9 mouse cellular contexts compared by ENCODE assay signal in genomic region chr11:5058783-5059182, GRCm38 (mm10). TPM values are rescaled to one million over a fixed set of nuclear protein-coding genes. Genes with fewer than 3 reads are reported as not detected.
A peak's percentile ranks its signal among the peaks of the same experiment; 100 is the strongest.
DNase-seq lines count a peak whose midpoint lies in the region; ATAC-seq lines count a peak whose summit lies in the region.
"Had no signal": no experiment of that assay in that cellular context is flagged by ENCODE, and none has a peak within 500 bp of the region (broad histone marks: within the 10 kb centered on the region; RNA-seq: fewer than 3 reads in every experiment).

No protein-coding gene starts in this region.

- peaks cover 58% of the 10 kb centered on the region for H3K4me1 ChIP-seq in heart, embryonic 12.5 days (replicated peaks)
- H3K4me1 ChIP-seq in limb, embryonic 12.5 days (replicated peaks) = peaks cover 71% of the 10 kb centered on the region
- H3K4me1 ChIP-seq in limb, embryonic 10.5 days = peaks cover 66% of the 10 kb centered on the region
- H3K4me1 ChIP-seq in embryonic facial prominence, embryonic 13.5 days = peaks cover 57% of the 10 kb centered on the region

- no peak overlapping the region for H3K9ac ChIP-seq in heart, embryonic 12.5 days
- no peak overlapping the region for H3K9ac ChIP-seq in limb, embryonic 12.5 days (replicated peaks)
- H3K9ac ChIP-seq in embryonic facial prominence, embryonic 13.5 days = no peak overlapping the region

- peak overlapping the region; percentile 54 for H3K4me3 ChIP-seq in heart, embryonic 12.5 days
- peak overlapping the region; percentile 51 for H3K4me3 ChIP-seq in limb, embryonic 12.5 days (replicated peaks)
- no peak overlapping the region for H3K4me3 ChIP-seq in limb, embryonic 10.5 days
- H3K4me3 ChIP-seq in embryonic facial prominence, embryonic 13.5 days = no peak overlapping the region

- ATAC-seq in heart, embryonic 12.5 days (ENCODE audit: insufficient number of reproducible peaks, low FRiP score) = no peak
- ATAC-seq in limb, embryonic 12.5 days (ENCODE audit: insufficient number of reproducible peaks, insufficient read depth, low FRiP score, low TSS enrichment, low read depth) = no peak
- ATAC-seq in embryonic facial prominence, embryonic 13.5 days (ENCODE audit: insufficient number of reproducible peaks, insufficient read depth, low FRiP score, low TSS enrichment, low read depth) = no peak

- 37% methylated on average over 9 of the region's 9 CpGs for WGBS in heart, embryonic 12.5 days
- 29% methylated on average over 9 of the region's 9 CpGs for WGBS in limb, embryonic 12.5 days
- 27% methylated on average over 9 of the region's 9 CpGs for WGBS in limb, embryonic 10.5 days
- 30% methylated on average over 9 of the region's 9 CpGs for WGBS in embryonic facial prominence, embryonic 13.5 days

- H3K27me3 ChIP-seq in heart, embryonic 12.5 days (replicated peaks) = peaks cover 87% of the 10 kb centered on the region
- H3K27me3 ChIP-seq in limb, embryonic 12.5 days = peaks cover 96% of the 10 kb centered on the region
- H3K27me3 ChIP-seq in limb, embryonic 10.5 days (ENCODE audit: low read depth, poor library complexity, severe bottlenecking) = peaks cover 96% of the 10 kb centered on the region
- H3K27me3 ChIP-seq in embryonic facial prominence, embryonic 13.5 days = peaks cover 90% of the 10 kb centered on the region

- DNase-seq in heart, adult 9 months (ENCODE audit: low spot score in 2 of 2) = no peak
- DNase-seq in limb, embryonic 10.5 days (ENCODE audit: low spot score) = no peak
- DNase-seq in CD4-positive helper T cell, adult 2 months (ENCODE audit: low read depth, low spot score) = peak; percentile 24
- DNase-seq in c-Kit-positive CD71-positive TER-119-positive erythroid progenitor cells, embryonic 14.5 days (ENCODE audit: low spot score) = no peak
- DNase-seq in ovary, adult 18-20 months (ENCODE audit: low spot score) = no peak
- DNase-seq: cerebellum, adult 11 months had no signal

- H3K27ac ChIP-seq in heart, embryonic 12.5 days (ENCODE audit: poor library complexity, severe bottlenecking) = no peak overlapping the region
- H3K27ac ChIP-seq in limb, embryonic 12.5 days = no peak overlapping the region
- no peak overlapping the region for H3K27ac ChIP-seq in limb, embryonic 10.5 days
- no peak overlapping the region for H3K27ac ChIP-seq in embryonic facial prominence, embryonic 13.5 days

- peak overlapping the region; percentile 90; the same call in 1 of the 2 replicates for H3K4me2 ChIP-seq in heart, embryonic 12.5 days
- H3K4me2 ChIP-seq in limb, embryonic 12.5 days = peak overlapping the region; percentile 91
- peak overlapping the region; percentile 94; the same call in 1 of the 2 replicates for H3K4me2 ChIP-seq in embryonic facial prominence, embryonic 13.5 days

- no peaks in the 10 kb centered on the region for H3K9me3 ChIP-seq in heart, embryonic 12.5 days (replicated peaks)
- no peaks in the 10 kb centered on the region for H3K9me3 ChIP-seq in limb, embryonic 12.5 days
- no peaks in the 10 kb centered on the region for H3K9me3 ChIP-seq in limb, embryonic 10.5 days (replicated peaks)
- H3K9me3 ChIP-seq in embryonic facial prominence, embryonic 13.5 days = no peaks in the 10 kb centered on the region

- 0 out of 2 replicates have a peak, but pooled peaks cover 8% of the 10 kb centered on the region for H3K36me3 ChIP-seq in heart, embryonic 12.5 days
- H3K36me3 ChIP-seq in limb, embryonic 12.5 days = peaks cover 5% of the 10 kb centered on the region; the same call in 1 of the 2 replicates
- H3K36me3 ChIP-seq in limb, embryonic 10.5 days = peaks cover 4% of the 10 kb centered on the region; the same call in 1 of the 2 replicates
- H3K36me3 ChIP-seq in embryonic facial prominence, embryonic 13.5 days = peaks cover 6% of the 10 kb centered on the region; the same call in 1 of the 2 replicates

RNA-seq across cellular contexts. Expression of gene Rasl10a, which starts 0.9 kb away (rescaled TPM):
- 0.70 and 1.0 TPM in 2 replicates for polyA plus RNA-seq in heart, embryonic 12.5 days (2016; fragmentation: Nextera tagmentation; extraction: Ambion mirVana)
- polyA plus RNA-seq in limb, embryonic 12.5 days (2016; fragmentation: Nextera tagmentation; extraction: Ambion mirVana) = 2.8 and 3.2 TPM in 2 replicates
- polyA plus RNA-seq in limb, embryonic 10.5 days (2016; fragmentation: Nextera tagmentation; extraction: Ambion mirVana) = 0.34 and 0.51 TPM in 2 replicates
- polyA plus RNA-seq in embryonic facial prominence, embryonic 13.5 days (2015; fragmentation: Nextera tagmentation; extraction: Ambion mirVana) = 0.29 and 0.49 TPM in 2 replicates

RNA-seq across cellular contexts. Expression of gene Gas2l1, which starts 6.3 kb away (rescaled TPM):
- polyA plus RNA-seq in heart, embryonic 12.5 days (2016; fragmentation: Nextera tagmentation; extraction: Ambion mirVana) = 31.6 and 35.8 TPM in 2 replicates
- polyA plus RNA-seq in limb, embryonic 12.5 days (2016; fragmentation: Nextera tagmentation; extraction: Ambion mirVana) = 40.5 and 44.9 TPM in 2 replicates
- 27.5 and 34.4 TPM in 2 replicates for polyA plus RNA-seq in limb, embryonic 10.5 days (2016; fragmentation: Nextera tagmentation; extraction: Ambion mirVana)
- polyA plus RNA-seq in embryonic facial prominence, embryonic 13.5 days (2015; fragmentation: Nextera tagmentation; extraction: Ambion mirVana) = 25.8 and 30.0 TPM in 2 replicates

RNA-seq across cellular contexts. Expression of gene Rhbdd3, which starts 39.9 kb away (rescaled TPM):
- polyA plus RNA-seq in heart, embryonic 12.5 days (2016; fragmentation: Nextera tagmentation; extraction: Ambion mirVana) = 26.5 and 28.4 TPM in 2 replicates
- 23.2 and 24.8 TPM in 2 replicates for polyA plus RNA-seq in limb, embryonic 12.5 days (2016; fragmentation: Nextera tagmentation; extraction: Ambion mirVana)
- polyA plus RNA-seq in limb, embryonic 10.5 days (2016; fragmentation: Nextera tagmentation; extraction: Ambion mirVana) = 29.0 and 31.6 TPM in 2 replicates
- 22.3 and 27.9 TPM in 2 replicates for polyA plus RNA-seq in embryonic facial prominence, embryonic 13.5 days (2015; fragmentation: Nextera tagmentation; extraction: Ambion mirVana)

RNA-seq across cellular contexts. Expression of gene Ewsr1, which starts 40.3 kb away (rescaled TPM):
- 475 and 499 TPM in 2 replicates for polyA plus RNA-seq in heart, embryonic 12.5 days (2016; fragmentation: Nextera tagmentation; extraction: Ambion mirVana)
- polyA plus RNA-seq in limb, embryonic 12.5 days (2016; fragmentation: Nextera tagmentation; extraction: Ambion mirVana) = 1,006 and 1,007 TPM in 2 replicates
- polyA plus RNA-seq in limb, embryonic 10.5 days (2016; fragmentation: Nextera tagmentation; extraction: Ambion mirVana) = 893 and 996 TPM in 2 replicates
- 859 and 909 TPM in 2 replicates for polyA plus RNA-seq in embryonic facial prominence, embryonic 13.5 days (2015; fragmentation: Nextera tagmentation; extraction: Ambion mirVana)

Comparison
In these comparisons a context has a peak if more than half of its experiments do, and no peak if none do; other contexts are left out.
1. H3K4me3 ChIP-seq: peak in heart, embryonic 12.5 days (single experiment) and limb, embryonic 12.5 days (single experiment); none in limb, embryonic 10.5 days (single experiment) and embryonic facial prominence, embryonic 13.5 days (single experiment).
2. Peak in every context shown above with its lines, with median percentiles within 50 percentile points of each other: H3K4me2 ChIP-seq.